8 mouse cellular contexts compared by ENCODE assay signal in genomic region chr7:45643441-45644178, GRCm38 (mm10). TPM values are rescaled to one million over a fixed set of nuclear protein-coding genes. Genes with fewer than 3 reads are reported as not detected.
DNase-seq lines count a peak whose midpoint lies in the region; ATAC-seq and TF ChIP-seq lines count a peak whose summit lies in the region.

No protein-coding gene starts in this region.

- no peak for TF ChIP-seq CTCF in heart, adult 2 months (IDR thresholded peaks at IDR 0.05)
- TF ChIP-seq CTCF in kidney, adult 2 months (conservative IDR thresholded peaks at IDR 0.05; ENCODE audit: insufficient read depth, insufficient read length, low read depth, low read length): no peak
- no peak for TF ChIP-seq CTCF in small intestine, adult 2 months (IDR thresholded peaks at IDR 0.05; ENCODE audit: extremely low read depth, insufficient read length, insufficient replicate concordance, low read depth, low read length)

- peak; percentile 87 to 90 for DNase-seq in heart, adult 2 months
- peak; percentile 93 for DNase-seq in kidney, adult 2 months
- DNase-seq in limb, embryonic 11.5 days (ENCODE audit: low spot score): peak; percentile 97

- peak overlapping the region; percentile 95 for H3K27ac ChIP-seq in embryonic facial prominence, embryonic 13.5 days
- peak overlapping the region; percentile 58 for H3K27ac ChIP-seq in heart, adult 2 months
- H3K27ac ChIP-seq in kidney, adult 2 months (ENCODE audit: insufficient read depth, low read depth, low read length): peak overlapping the region; percentile 26; the same call in 1 of the 2 replicates
- peak overlapping the region; percentile 88 for H3K27ac ChIP-seq in limb, embryonic 11.5 days (replicated peaks; ENCODE audit: low read depth, low read length)
- H3K27ac ChIP-seq in midbrain, embryonic 13.5 days: peak overlapping the region; percentile 95
- H3K27ac ChIP-seq in small intestine, adult 2 months (ENCODE audit: insufficient read depth, low read depth, low read length): peak overlapping the region; percentile 30

- WGBS in embryonic facial prominence, embryonic 13.5 days: 1% methylated on average over 28 of the region's 28 CpGs
- 36% methylated on average over 28 of the region's 28 CpGs for WGBS in heart, adult 2 months
- WGBS in kidney, adult 2 months: 15% methylated on average over 28 of the region's 28 CpGs
- WGBS in limb, embryonic 11.5 days: under 1% methylated on average over 28 of the region's 28 CpGs
- under 1% methylated on average over 28 of the region's 28 CpGs for WGBS in midbrain, embryonic 13.5 days
- 8% methylated on average over 28 of the region's 28 CpGs for WGBS in small intestine, adult 2 months

- intact Hi-C loops in heart, adult 2 months (cut with DNase I): loop anchor here (5.0 kb wide), 1 partner anchor 39 kb away; the partner anchor contains the start of gene Ntn5

- peak; percentile 68 for TF ChIP-seq POLR2A in heart, adult 2 months (IDR thresholded peaks at IDR 0.05; ENCODE audit: insufficient read depth, low read depth, low read length)
- no peak for TF ChIP-seq POLR2A in kidney, adult 2 months (IDR thresholded peaks at IDR 0.05; ENCODE audit: low read depth, low read length)
- TF ChIP-seq POLR2A in small intestine, adult 2 months (IDR thresholded peaks at IDR 0.05; ENCODE audit: low read depth, low read length): no peak

- H3K4me1 ChIP-seq in erythroblast, embryonic 14.5 days (ENCODE audit: control insufficient read depth): peaks cover 16% of the 10 kb centered on the region
- peaks cover 41% of the 10 kb centered on the region for H3K4me1 ChIP-seq in embryonic facial prominence, embryonic 13.5 days
- H3K4me1 ChIP-seq in heart, adult 2 months (ENCODE audit: control insufficient read depth, insufficient read depth, low read length): peaks cover 18% of the 10 kb centered on the region
- H3K4me1 ChIP-seq in kidney, adult 2 months (ENCODE audit: control insufficient read depth, insufficient read depth, low read length): no peaks in the 10 kb centered on the region
- H3K4me1 ChIP-seq in limb, embryonic 11.5 days (ENCODE audit: control insufficient read depth, insufficient read depth, low read length): peaks cover 15% of the 10 kb centered on the region
- H3K4me1 ChIP-seq in midbrain, embryonic 13.5 days (replicated peaks): peaks cover 31% of the 10 kb centered on the region
- H3K4me1 ChIP-seq in small intestine, adult 2 months (ENCODE audit: control insufficient read depth, insufficient read depth, insufficient read length, low read length): peaks cover 4% of the 10 kb centered on the region; the same call in 1 of the 2 replicates

- no peak for ATAC-seq in erythroblast, adult 5-6 weeks (replicated peaks; ENCODE audit: low FRiP score, poor library complexity, severe bottlenecking)
- peak; percentile 88 for ATAC-seq in embryonic facial prominence, embryonic 13.5 days (ENCODE audit: insufficient number of reproducible peaks, insufficient read depth, low FRiP score, low TSS enrichment, low read depth)
- peak; percentile 92 for ATAC-seq in limb, embryonic 11.5 days (ENCODE audit: insufficient number of reproducible peaks, low FRiP score, low TSS enrichment, low read depth)
- peak; percentile 95 for ATAC-seq in midbrain, embryonic 13.5 days

- peak overlapping the region; percentile 83 for H3K9ac ChIP-seq in embryonic facial prominence, embryonic 13.5 days
- peak overlapping the region; percentile 59 for H3K9ac ChIP-seq in heart, adult 2 months (ENCODE audit: low read depth, low read length)
- peak overlapping the region; percentile 78 for H3K9ac ChIP-seq in limb, embryonic 11.5 days (ENCODE audit: low read length)
- peak overlapping the region; percentile 86 for H3K9ac ChIP-seq in midbrain, embryonic 13.5 days (replicated peaks)

- no peaks in the 10 kb centered on the region for H3K36me3 ChIP-seq in erythroblast, embryonic 14.5 days (ENCODE audit: control insufficient read depth)
- no peaks in the 10 kb centered on the region for H3K36me3 ChIP-seq in embryonic facial prominence, embryonic 13.5 days
- no peaks in the 10 kb centered on the region; the same call in 1 of the 2 replicates for H3K36me3 ChIP-seq in heart, adult 2 months (ENCODE audit: control insufficient read depth, insufficient read depth, low read length)
- no peaks in the 10 kb centered on the region for H3K36me3 ChIP-seq in kidney, adult 2 months (ENCODE audit: control insufficient read depth, insufficient read depth, low read length)
- no peaks in the 10 kb centered on the region for H3K36me3 ChIP-seq in limb, embryonic 11.5 days (ENCODE audit: control insufficient read depth, insufficient read depth, low read length)
- H3K36me3 ChIP-seq in midbrain, embryonic 13.5 days: no peaks in the 10 kb centered on the region
- no peaks in the 10 kb centered on the region for H3K36me3 ChIP-seq in small intestine, adult 2 months (ENCODE audit: control insufficient read depth, insufficient read depth, low read length)

- peak overlapping the region; percentile 81 for H3K4me2 ChIP-seq in embryonic facial prominence, embryonic 13.5 days
- peak overlapping the region; percentile 68 for H3K4me2 ChIP-seq in limb, embryonic 11.5 days (ENCODE audit: low read depth, severe bottlenecking)
- H3K4me2 ChIP-seq in midbrain, embryonic 13.5 days (replicated peaks): peak overlapping the region; percentile 81

- H3K9me3 ChIP-seq in erythroblast, embryonic 14.5 days (ENCODE audit: control insufficient read depth, low read length): no peaks in the 10 kb centered on the region
- no peaks in the 10 kb centered on the region for H3K9me3 ChIP-seq in embryonic facial prominence, embryonic 13.5 days
- no peaks in the 10 kb centered on the region for H3K9me3 ChIP-seq in limb, embryonic 11.5 days (ENCODE audit: control insufficient read depth, low read length)
- no peaks in the 10 kb centered on the region for H3K9me3 ChIP-seq in midbrain, embryonic 13.5 days

- no peaks in the 10 kb centered on the region for H3K79me2 ChIP-seq in heart, adult 2 months (replicated peaks; ENCODE audit: control insufficient read depth, insufficient read depth, low read length)

- H3K27me3 ChIP-seq in erythroblast, embryonic 14.5 days (ENCODE audit: control insufficient read depth): peaks cover 30% of the 10 kb centered on the region
- H3K27me3 ChIP-seq in embryonic facial prominence, embryonic 13.5 days: no peaks in the 10 kb centered on the region
- no peaks in the 10 kb centered on the region for H3K27me3 ChIP-seq in heart, adult 2 months (ENCODE audit: control insufficient read depth, insufficient read depth, low read length)
- no peaks in the 10 kb centered on the region for H3K27me3 ChIP-seq in kidney, adult 2 months (replicated peaks; ENCODE audit: control insufficient read depth, insufficient read depth, low read length)
- no peaks in the 10 kb centered on the region for H3K27me3 ChIP-seq in limb, embryonic 11.5 days (ENCODE audit: control insufficient read depth, insufficient read depth, low read length)
- H3K27me3 ChIP-seq in midbrain, embryonic 13.5 days: no peaks in the 10 kb centered on the region
- H3K27me3 ChIP-seq in small intestine, adult 2 months (ENCODE audit: control insufficient read depth, insufficient read depth, low read length): peaks cover 27% of the 10 kb centered on the region

- H3K4me3 ChIP-seq in erythroblast, embryonic 14.5 days (replicated peaks): peak overlapping the region; percentile 28
- peak overlapping the region; percentile 54 for H3K4me3 ChIP-seq in embryonic facial prominence, embryonic 13.5 days
- peak overlapping the region; percentile 1; the same call in 1 of the 2 replicates for H3K4me3 ChIP-seq in heart, adult 2 months
- H3K4me3 ChIP-seq in kidney, adult 2 months (ENCODE audit: insufficient read depth, low read depth, low read length): peak overlapping the region; percentile 48
- H3K4me3 ChIP-seq in limb, embryonic 11.5 days (ENCODE audit: low read depth, low read length): peak overlapping the region; percentile 41
- H3K4me3 ChIP-seq in midbrain, embryonic 13.5 days (replicated peaks): peak overlapping the region; percentile 51
- peak overlapping the region; percentile 33 for H3K4me3 ChIP-seq in small intestine, adult 2 months (ENCODE audit: low read depth, low read length)

- TF ChIP-seq EP300 in heart, adult 2 months (IDR thresholded peaks at IDR 0.05; ENCODE audit: insufficient read depth, low read depth, low read length): no peak

RNA-seq across cellular contexts. Expression of gene Mamstr, which starts 3.8 kb away (rescaled TPM):
- polyA plus RNA-seq in erythroblast, embryonic 14.5 days (2012): not detected in 2 replicates
- not detected in 2 replicates for total RNA-seq in erythroblast, adult 5-6 weeks (2015; ENCODE audit: low replicate concordance)
- total RNA-seq in erythroblast, adult 5-6 weeks (2017; ENCODE audit: low replicate concordance): not detected in 2 replicates
- 5.2 and 7.8 TPM in 2 replicates for polyA plus RNA-seq in embryonic facial prominence, embryonic 13.5 days (2015; fragmentation: Nextera tagmentation; extraction: Ambion mirVana)
- total RNA-seq in heart, adult 2 months (2021): 1 to 10 TPM; 3.8 to 4.0 TPM
- 11.3 and 12.0 TPM in 2 replicates for polyA plus RNA-seq in heart, adult 2 months (2012; rRNA removed)
- polyA plus RNA-seq in kidney, adult 2 months (2012; rRNA removed): 2.1 and 2.5 TPM in 2 replicates
- polyA plus RNA-seq in limb, embryonic 11.5 days (2014; fragmentation: Nextera tagmentation; extraction: Ambion mirVana): 2.8 and 5.1 TPM in 2 replicates
- polyA plus RNA-seq in midbrain, embryonic 13.5 days (2015; fragmentation: Nextera tagmentation; extraction: Ambion mirVana): 3.1 and 4.8 TPM in 2 replicates
- 0.63 and 0.84 TPM in 2 replicates for polyA plus RNA-seq in small intestine, adult 2 months (2012; rRNA removed)

RNA-seq across cellular contexts. Expression of gene Rasip1, which starts 16.3 kb away (rescaled TPM):
- 0.04 and 0.06 TPM in 2 replicates for polyA plus RNA-seq in erythroblast, embryonic 14.5 days (2012)
- not detected in 2 replicates for total RNA-seq in erythroblast, adult 5-6 weeks (2015; ENCODE audit: low replicate concordance)
- not detected in 2 replicates for total RNA-seq in erythroblast, adult 5-6 weeks (2017; ENCODE audit: low replicate concordance)
- 8.0 and 8.8 TPM in 2 replicates for polyA plus RNA-seq in embryonic facial prominence, embryonic 13.5 days (2015; fragmentation: Nextera tagmentation; extraction: Ambion mirVana)
- 10 to 100 TPM; 25.0 to 25.5 TPM for total RNA-seq in heart, adult 2 months (2021)
- 30.5 and 30.9 TPM in 2 replicates for polyA plus RNA-seq in heart, adult 2 months (2012; rRNA removed)
- 19.9 and 20.4 TPM in 2 replicates for polyA plus RNA-seq in kidney, adult 2 months (2012; rRNA removed)
- 5.8 and 6.4 TPM in 2 replicates for polyA plus RNA-seq in limb, embryonic 11.5 days (2014; fragmentation: Nextera tagmentation; extraction: Ambion mirVana)
- 7.5 and 9.4 TPM in 2 replicates for polyA plus RNA-seq in midbrain, embryonic 13.5 days (2015; fragmentation: Nextera tagmentation; extraction: Ambion mirVana)
- 7.2 and 11.6 TPM in 2 replicates for polyA plus RNA-seq in small intestine, adult 2 months (2012; rRNA removed)

RNA-seq across cellular contexts. Expression of gene Izumo1, which starts 22.0 kb away (rescaled TPM):
- polyA plus RNA-seq in erythroblast, embryonic 14.5 days (2012): 0.05 TPM in 1 of 2 replicates, not detected in the other
- not detected in 2 replicates for total RNA-seq in erythroblast, adult 5-6 weeks (2015; ENCODE audit: low replicate concordance)
- not detected in 2 replicates for total RNA-seq in erythroblast, adult 5-6 weeks (2017; ENCODE audit: low replicate concordance)
- 0.27 and 0.39 TPM in 2 replicates for polyA plus RNA-seq in embryonic facial prominence, embryonic 13.5 days (2015; fragmentation: Nextera tagmentation; extraction: Ambion mirVana)
- total RNA-seq in heart, adult 2 months (2021): under 1 TPM; 0.26 to 0.27 TPM
- polyA plus RNA-seq in heart, adult 2 months (2012; rRNA removed): 0.29 and 0.70 TPM in 2 replicates
- 0.29 and 0.34 TPM in 2 replicates for polyA plus RNA-seq in kidney, adult 2 months (2012; rRNA removed)
- polyA plus RNA-seq in limb, embryonic 11.5 days (2014; fragmentation: Nextera tagmentation; extraction: Ambion mirVana): not detected in 2 replicates
- 0.17 TPM in 1 of 2 replicates, not detected in the other for polyA plus RNA-seq in midbrain, embryonic 13.5 days (2015; fragmentation: Nextera tagmentation; extraction: Ambion mirVana)
- 0.24 and 0.25 TPM in 2 replicates for polyA plus RNA-seq in small intestine, adult 2 months (2012; rRNA removed)

RNA-seq across cellular contexts. Expression of gene Fut2, which starts 22.6 kb away (rescaled TPM):
- 0.09 TPM in 1 of 2 replicates, not detected in the other for polyA plus RNA-seq in erythroblast, embryonic 14.5 days (2012)
- not detected in 2 replicates for total RNA-seq in erythroblast, adult 5-6 weeks (2015; ENCODE audit: low replicate concordance)
- total RNA-seq in erythroblast, adult 5-6 weeks (2017; ENCODE audit: low replicate concordance): not detected in 2 replicates
- polyA plus RNA-seq in embryonic facial prominence, embryonic 13.5 days (2015; fragmentation: Nextera tagmentation; extraction: Ambion mirVana): 0.45 and 0.54 TPM in 2 replicates
- total RNA-seq in heart, adult 2 months (2021): under 1 TPM; 0.50 to 0.60 TPM
- 1.1 and 1.9 TPM in 2 replicates for polyA plus RNA-seq in heart, adult 2 months (2012; rRNA removed)
- not detected in 2 replicates for polyA plus RNA-seq in kidney, adult 2 months (2012; rRNA removed)
- polyA plus RNA-seq in limb, embryonic 11.5 days (2014; fragmentation: Nextera tagmentation; extraction: Ambion mirVana): 0.12 and 0.28 TPM in 2 replicates
- 0.06 and 0.09 TPM in 2 replicates for polyA plus RNA-seq in midbrain, embryonic 13.5 days (2015; fragmentation: Nextera tagmentation; extraction: Ambion mirVana)
- polyA plus RNA-seq in small intestine, adult 2 months (2012; rRNA removed): 1.2 and 18.4 TPM in 2 replicates

RNA-seq across cellular contexts. Expression of gene Fut1, which starts 26.5 kb away (rescaled TPM):
- not detected in 2 replicates for polyA plus RNA-seq in erythroblast, embryonic 14.5 days (2012)
- total RNA-seq in erythroblast, adult 5-6 weeks (2015; ENCODE audit: low replicate concordance): not detected in 2 replicates
- not detected in 2 replicates for total RNA-seq in erythroblast, adult 5-6 weeks (2017; ENCODE audit: low replicate concordance)
- polyA plus RNA-seq in embryonic facial prominence, embryonic 13.5 days (2015; fragmentation: Nextera tagmentation; extraction: Ambion mirVana): 1.9 and 2.3 TPM in 2 replicates
- total RNA-seq in heart, adult 2 months (2021): not detected
- 0.25 TPM in 1 of 2 replicates, not detected in the other for polyA plus RNA-seq in heart, adult 2 months (2012; rRNA removed)
- 0.05 and 0.11 TPM in 2 replicates for polyA plus RNA-seq in kidney, adult 2 months (2012; rRNA removed)
- polyA plus RNA-seq in limb, embryonic 11.5 days (2014; fragmentation: Nextera tagmentation; extraction: Ambion mirVana): 0.07 TPM in 1 of 2 replicates, not detected in the other
- polyA plus RNA-seq in midbrain, embryonic 13.5 days (2015; fragmentation: Nextera tagmentation; extraction: Ambion mirVana): not detected in 2 replicates
- polyA plus RNA-seq in small intestine, adult 2 months (2012; rRNA removed): 1.7 and 2.5 TPM in 2 replicates

Comparison
In these comparisons a context has a peak if more than half of its experiments do, and no peak if none do; other contexts are left out.
1. H3K4me3 ChIP-seq: peak in every context shown above with its lines; median percentile 54 in embryonic facial prominence, embryonic 13.5 days; 51 in midbrain, embryonic 13.5 days; 48 in kidney, adult 2 months; 41 in limb, embryonic 11.5 days; 33 in small intestine, adult 2 months; 28 in erythroblast, embryonic 14.5 days; 1 in heart, adult 2 months.
2. H3K27ac ChIP-seq: peak in every context shown above with its lines; median percentile 95 in embryonic facial prominence, embryonic 13.5 days; 95 in midbrain, embryonic 13.5 days; 88 in limb, embryonic 11.5 days; 58 in heart, adult 2 months; 30 in small intestine, adult 2 months; 26 in kidney, adult 2 months.